Mouse (Mus musculus) heart, postnatal 0 days (tissue): ENCODE results near the gene Gmppb. TPM values are rescaled to one million over a fixed set of nuclear protein-coding genes. Genes with fewer than 3 reads are reported as not detected.

Experiments
- ATAC-seq: fragments of 200-750 bp; cut with Nextera tagmentation; 2 replicates; pipeline ENCODE4 v1.8.0; 2017; ENCODE audit warnings: low read depth, moderate number of reproducible peaks, moderate library complexity; ENCODE audit not compliant: insufficient read depth
- DNase-seq: peaks from one replicate; pipeline ENCODE4 v3.0.0-alpha.2; 2016; ENCODE audit warnings: low spot score
- H3K27ac ChIP-seq: fragments of 300-500 bp; sonication (generic); 2 replicates; pipeline ENCODE4 v1.5.1; 2014; ENCODE audit warnings: low read depth, mild to moderate bottlenecking
- H3K27me3 ChIP-seq: fragments of 300-500 bp; sonication (generic); 2 replicates; pipeline ENCODE4 v1.6.1; 2014; ENCODE audit warnings: low read length, mixed read lengths; ENCODE audit not compliant: control insufficient read depth, insufficient read depth
- H3K36me3 ChIP-seq: fragments of 300-500 bp; sonication (generic); replicated peaks from 2 replicates; pipeline ENCODE4 v1.6.1; 2014; ENCODE audit warnings: low read length, mixed read lengths; ENCODE audit not compliant: control insufficient read depth, insufficient read depth
- H3K4me1 ChIP-seq: fragments of 300-500 bp; sonication (generic); 2 replicates; pipeline ENCODE4 v1.6.1; 2014; ENCODE audit warnings: antibody characterized with exemption; ENCODE audit not compliant: control insufficient read depth, insufficient read depth
- H3K4me2 ChIP-seq: fragments of 300-500 bp; sonication (generic); 2 replicates; pipeline ENCODE4 v1.6.1; 2014; ENCODE audit warnings: low read depth, mild to moderate bottlenecking, low read length, moderate library complexity
- H3K4me3 ChIP-seq: fragments of 300-500 bp; sonication (generic); 2 replicates; pipeline ENCODE4 v1.5.1; 2014; ENCODE audit warnings: low read depth, low read length
- H3K9ac ChIP-seq: fragments of 300-500 bp; sonication (generic); replicated peaks from 2 replicates; pipeline ENCODE4 v1.6.1; 2014; ENCODE audit warnings: low read depth, low read length, mixed read lengths
- H3K9me3 ChIP-seq: fragments of 300-500 bp; sonication (generic); replicated peaks from 2 replicates; pipeline ENCODE4 v1.6.1; 2016; ENCODE audit warnings: low read length; ENCODE audit not compliant: control insufficient read depth
- CTCF ChIP-seq: IDR thresholded peaks from 2 replicates; pipeline ENCODE4 v1.5.1; 2016; ENCODE audit warnings: antibody characterized with exemption, control low read depth, low read depth
- EP300 ChIP-seq: IDR thresholded peaks from 2 replicates; pipeline ENCODE4 v1.6.1; 2016; ENCODE audit warnings: antibody characterized with exemption, low read depth
- whole genome bisulfite sequencing: fragments of 180-500 bp; shearing (Covaris S2); extraction: QIAGEN DNeasy Blood & Tissue Kit; methylation state at CpG from one replicate; pipeline ENCODE4 v1.1.7; 2014; 5-methylcytosine and 5-hydroxymethylcytosine counted together
- polyA plus RNA-seq: library from polyadenylated mRNA; unstranded; fragments of >200 nt; fragmentation: Nextera tagmentation; extraction: Ambion mirVana; gene quantifications from 2 replicates; pipeline ENCODE4 v1.2.1, GENCODE M21; 2015
- total RNA-seq: library from RNA; depleted of rRNA; stranded (reverse); fragments of >200 nt; gene quantifications from 2 replicates; pipeline ENCODE4 v1.2.3, GENCODE M21; 2014; ENCODE audit warnings: low replicate concordance

Gmppb gene
- total and polyA plus RNA-seq, 2 experiments from 2014 or later = 13.1 to 15.7 TPM

DNA sequence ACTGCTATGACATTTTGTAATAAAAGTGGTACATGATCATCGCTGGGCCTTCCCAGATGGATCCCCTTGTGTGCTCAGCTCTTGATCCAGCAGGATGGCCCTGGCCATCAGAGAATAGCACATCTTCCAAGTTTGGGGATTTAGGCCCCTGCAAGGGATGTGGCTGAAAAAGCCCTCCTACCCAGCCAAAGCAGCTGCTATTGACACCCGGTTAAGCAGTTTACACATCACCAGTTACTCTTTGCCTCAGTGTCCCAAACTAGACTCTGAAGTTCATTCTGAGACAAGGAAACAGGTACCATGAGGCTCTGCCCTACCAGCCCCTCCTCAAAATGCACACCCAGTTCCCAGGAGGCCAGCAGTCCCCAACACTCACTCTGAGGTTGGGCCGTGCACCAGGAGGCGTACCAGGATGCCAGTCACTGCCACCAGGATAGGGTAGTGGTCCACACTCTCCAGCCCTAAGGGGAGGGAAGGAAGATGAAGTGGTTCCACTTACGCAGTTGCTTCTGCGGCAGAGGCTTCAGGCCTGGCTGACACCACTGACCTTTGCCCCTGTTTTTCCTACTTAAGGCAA, 6.7 kb downstream of the Gmppb start:
- no peak for ATAC-seq
- H3K4me2 ChIP-seq = no peak overlapping the region
- H3K27me3 ChIP-seq = no peaks in the 10 kb centered on the region
- no peaks in the 10 kb centered on the region for H3K9me3 ChIP-seq
- DNase-seq = no peak
- no peak overlapping the region for H3K4me3 ChIP-seq
- no peak overlapping the region for H3K9ac ChIP-seq
- WGBS = 85% methylated on average over 6 of the region's 6 CpGs
- H3K36me3 ChIP-seq = peaks cover 71% of the 10 kb centered on the region
- no peaks in the 10 kb centered on the region; the same call in 1 of the 2 replicates for H3K4me1 ChIP-seq
- TF ChIP-seq EP300 = no peak
- TF ChIP-seq CTCF = no peak
- no peak overlapping the region for H3K27ac ChIP-seq

DNA sequence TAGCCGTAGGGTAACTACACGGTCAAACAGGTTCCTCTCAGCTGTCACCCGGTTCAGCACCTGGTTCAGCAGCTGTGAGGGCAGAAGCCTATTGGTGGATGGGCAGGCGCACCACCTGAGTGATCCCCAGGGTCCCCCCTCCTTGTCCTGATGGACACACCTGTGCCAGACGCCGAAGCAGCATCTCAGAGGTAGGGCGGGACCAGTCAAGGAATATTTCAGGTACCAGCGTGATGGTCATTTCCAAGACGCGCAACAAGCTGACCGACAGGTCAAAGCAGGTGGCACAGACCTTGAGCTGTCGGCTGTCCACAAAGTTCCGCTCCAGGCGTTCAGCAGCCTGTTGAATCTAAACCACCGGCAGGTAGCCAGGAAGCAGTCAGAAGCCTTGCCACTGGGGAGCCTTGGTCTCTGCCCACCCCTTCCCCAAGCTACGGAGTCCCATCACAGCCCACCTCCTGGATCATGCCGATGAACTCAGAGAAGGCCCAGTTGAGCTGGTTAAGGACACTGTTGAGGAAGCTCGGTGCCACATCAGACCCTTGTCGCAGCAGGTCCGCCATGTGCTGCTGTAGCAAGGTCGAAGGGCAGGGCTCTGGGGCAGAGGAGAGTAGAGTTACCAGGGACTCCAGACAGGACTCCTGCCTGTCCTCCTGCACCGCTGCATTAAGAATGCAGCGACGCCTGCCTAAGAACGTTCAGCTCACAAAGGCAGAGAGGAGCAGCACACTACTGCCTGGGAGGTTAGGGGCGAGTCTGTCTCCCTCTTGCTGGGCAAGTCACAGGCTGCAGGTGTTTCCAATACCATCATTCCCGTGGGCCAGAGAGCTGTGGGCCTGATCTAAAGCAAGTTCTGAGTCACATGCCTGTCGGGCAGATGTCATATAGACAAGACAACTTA, 7.6 kb downstream of the Gmppb start:
- no peak for ATAC-seq
- Histone ChIP-seq H3K9me3 (no peaks in the 10 kb centered on the region), H3K4me1 (no peaks in the 10 kb centered on the region; the same call in 1 of the 2 replicates), H3K27me3 (no peaks in the 10 kb centered on the region), H3K36me3 (peaks cover 67% of the 10 kb centered on the region), H3K4me3 (no peak overlapping the region), H3K9ac (no peak overlapping the region), H3K27ac (peak overlapping the region; percentile 27; the same call in 1 of the 2 replicates), H3K4me2 (no peak overlapping the region)
- no peak for DNase-seq
- TF ChIP-seq CTCF = no peak
- no peak for TF ChIP-seq EP300
- WGBS = 84% methylated on average over 28 of the region's 28 CpGs

DNA sequence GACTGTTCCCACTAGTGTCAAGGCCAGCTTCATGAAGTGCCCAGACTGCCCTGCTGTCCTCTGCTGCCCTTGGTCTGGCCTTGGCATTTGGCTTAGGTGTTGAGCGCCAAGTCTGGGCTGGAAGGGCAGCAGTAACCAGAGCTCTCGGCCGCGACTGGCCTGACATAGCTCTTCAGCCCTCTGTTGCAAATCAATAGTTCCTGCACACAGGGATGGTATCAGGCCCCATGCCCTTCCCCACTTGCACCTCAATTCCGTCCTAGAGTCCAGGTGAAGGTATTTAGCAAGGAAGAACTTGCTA, 8.2 kb downstream of the Gmppb start:
- 58% methylated on average over 5 of the region's 5 CpGs for WGBS
- Histone ChIP-seq H3K27ac (peak overlapping the region; percentile 27; the same call in 1 of the 2 replicates), H3K4me1 (no peaks in the 10 kb centered on the region; the same call in 1 of the 2 replicates), H3K4me3 (no peak overlapping the region), H3K27me3 (no peaks in the 10 kb centered on the region), H3K36me3 (peaks cover 68% of the 10 kb centered on the region), H3K9me3 (no peaks in the 10 kb centered on the region), H3K4me2 (no peak overlapping the region), H3K9ac (no peak overlapping the region)
- DNase-seq (no peak), ATAC-seq (no peak)
- TF ChIP-seq CTCF (no peak), EP300 (no peak)

DNA sequence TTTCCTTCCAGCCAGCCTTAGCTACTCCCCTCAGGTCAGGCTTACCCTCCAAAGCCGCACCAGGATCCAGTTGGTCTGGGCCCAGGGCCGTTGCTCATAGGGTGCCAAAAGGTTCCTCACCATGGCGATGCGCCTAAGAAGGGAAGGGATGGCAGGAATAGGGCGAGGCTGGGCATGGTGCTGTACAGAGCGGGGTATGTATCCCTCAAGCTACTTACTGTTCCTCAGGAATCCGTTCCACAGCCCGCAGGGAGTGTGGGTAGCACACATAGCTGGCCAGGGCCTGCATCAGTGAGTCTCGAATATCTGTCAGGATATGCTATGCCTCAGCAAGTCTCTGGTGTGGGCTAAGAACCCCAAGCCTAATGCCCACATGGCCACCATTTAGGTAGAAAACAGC, 9.2 kb downstream of the Gmppb start:
- no peak overlapping the region for H3K4me3 ChIP-seq
- H3K36me3 ChIP-seq = peaks cover 79% of the 10 kb centered on the region
- TF ChIP-seq CTCF (no peak), EP300 (no peak)
- no peak overlapping the region for H3K9ac ChIP-seq
- no peak overlapping the region for H3K27ac ChIP-seq
- no peaks in the 10 kb centered on the region for H3K9me3 ChIP-seq
- no peak for DNase-seq
- no peak for ATAC-seq
- H3K27me3 ChIP-seq = no peaks in the 10 kb centered on the region
- WGBS = 91% methylated on average over 9 of the region's 9 CpGs
- H3K4me2 ChIP-seq = no peak overlapping the region
- no peaks in the 10 kb centered on the region; the same call in 1 of the 2 replicates for H3K4me1 ChIP-seq

DNA sequence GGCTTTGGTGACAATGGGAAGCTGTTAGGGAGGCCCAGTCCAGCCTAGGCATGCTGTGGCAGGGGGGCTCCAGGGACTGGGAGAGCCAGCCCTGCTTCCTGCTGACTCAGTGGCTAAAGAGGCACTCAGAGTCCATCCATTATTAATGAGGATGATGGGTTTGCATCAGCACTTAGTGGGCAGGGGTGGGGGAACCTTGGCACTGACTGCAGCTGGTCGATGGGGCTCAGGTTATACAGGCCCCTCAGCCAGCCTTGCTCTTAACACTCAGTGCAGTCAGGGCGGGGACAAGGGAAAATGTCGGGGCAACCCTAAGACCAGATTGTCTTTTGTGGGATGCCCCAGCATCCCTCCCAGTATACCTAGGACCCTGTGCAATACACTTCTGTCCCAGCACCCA, 13.1 kb downstream of the Gmppb start:
- H3K27ac ChIP-seq = no peak overlapping the region
- TF ChIP-seq EP300 (no peak), CTCF (no peak)
- ATAC-seq (no peak), DNase-seq (no peak)
- no peaks in the 10 kb centered on the region for H3K9me3 ChIP-seq
- no peaks in the 10 kb centered on the region for H3K27me3 ChIP-seq
- no peak overlapping the region for H3K4me3 ChIP-seq
- 92% methylated on average over 3 of the region's 3 CpGs for WGBS
- H3K4me1 ChIP-seq = no peaks in the 10 kb centered on the region
- H3K9ac ChIP-seq = no peak overlapping the region
- H3K4me2 ChIP-seq = no peak overlapping the region
- H3K36me3 ChIP-seq = peaks cover 75% of the 10 kb centered on the region
